Mouse (Mus musculus) stomach, adult 2 months (tissue): Measurements from ENCODE around the gene AU022252. TPM values are rescaled to one million over a fixed set of nuclear protein-coding genes. Genes with fewer than 3 reads are reported as not detected.

Experiments used
- polyA plus RNA-seq: library from polyadenylated mRNA; depleted of rRNA; stranded (reverse); fragments of >200 nt; gene quantifications from 2 replicates; pipeline ENCODE4 v1.2.3, GENCODE M21; 2012; rRNA removed

AU022252 gene
- 1.0 and 1.5 TPM in 2 replicates for polyA plus RNA-seq

GRCm38 (mm10) chr4:119232410-119233255 lies at the start of gene AU022252, which contains the start of gene P3h1:
TSS of gene AU022252 (minus strand) at chr4:119232712.
TSS of gene P3h1 (plus strand) at chr4:119232915.

GRCm38 (mm10) chr4:119255351-119255750 lies 22.8 kb upstream of the AU022252 start, which contains the start of gene Cldn19:
TSS of gene Cldn19 (plus strand) at chr4:119255414.

GRCm38 (mm10) chr4:119218169-119218568 lies 14.3 kb downstream of the AU022252 start, which contains the start of gene Tmem269:
TSS of gene Tmem269 (minus strand) at chr4:119218217.

GRCm38 (mm10) chr4:119194909-119195581 lies 37.5 kb downstream of the AU022252 start, which contains the start of gene Svbp:
TSS of gene Svbp (plus strand) at chr4:119195306.

GRCm38 (mm10) chr4:119189864-119190263 lies 42.6 kb downstream of the AU022252 start, which contains the start of gene Ermap:
TSS of gene Ermap (minus strand) at chr4:119190011.

GRCm38 (mm10) chr4:119173851-119174453 lies 58.6 kb downstream of the AU022252 start, which contains the start of gene Zfp691:
TSS of gene Zfp691 (minus strand) at chr4:119174195.

Other genes starting within 250 kb of the AU022252 start
- gene Slc2a1, start 124.0 kb downstream of the AU022252 start, polyA plus RNA-seq = 56.8 and 58.2 TPM in 2 replicates
- 5.5 and 7.3 TPM in 2 replicates for gene Zfp691, start 58.5 kb downstream of the AU022252 start, polyA plus RNA-seq
- not detected in 2 replicates for gene Ermap, start 42.7 kb downstream of the AU022252 start, polyA plus RNA-seq
- gene Svbp, start 37.4 kb downstream of the AU022252 start, polyA plus RNA-seq = 21.2 and 21.6 TPM in 2 replicates
- gene Tmem269, start 14.5 kb downstream of the AU022252 start, polyA plus RNA-seq = 0.10 TPM in 1 of 2 replicates, not detected in the other
- 7.1 and 9.0 TPM in 2 replicates for gene P3h1, start 203 bp upstream of the AU022252 start, polyA plus RNA-seq
- 0.17 TPM in 1 of 2 replicates, not detected in the other for gene Cldn19, start 22.7 kb upstream of the AU022252 start, polyA plus RNA-seq
- 72.0 and 89.9 TPM in 2 replicates for gene Ybx1, start 61.9 kb upstream of the AU022252 start, polyA plus RNA-seq
- gene Ppih, start 87.8 kb upstream of the AU022252 start, polyA plus RNA-seq = 0.95 and 1.0 TPM in 2 replicates
- gene Ccdc30, start 182.8 kb upstream of the AU022252 start, polyA plus RNA-seq = 0.16 TPM in 1 of 2 replicates, not detected in the other
- gene Ppcs, start 189.7 kb upstream of the AU022252 start, polyA plus RNA-seq = 8.4 and 14.3 TPM in 2 replicates
- gene Zmynd12, start 190.1 kb upstream of the AU022252 start, polyA plus RNA-seq = 0.52 and 0.53 TPM in 2 replicates